Mouse (Mus musculus) megakaryocyte, embryonic 14.5 days (primary cell): ENCODE measurements at regions not wholly inside any gene's neighbourhood (a gene's known extent, or its start where the extent isn't known, plus 50 kb on each side); places are given as distances from the start of the nearest gene placed in this dataset.

Source experiments
- FLI1 ChIP-seq: IDR thresholded peaks from 2 replicates; pipeline ENCODE4 v1.6.1; 2012; ENCODE audit warnings: low read length, inconsistent platforms, mixed read lengths
- GATA1 ChIP-seq: IDR thresholded peaks from 3 replicates; pipeline ENCODE4 v1.6.1; 2012; ENCODE audit warnings: mixed read lengths, low read length, inconsistent platforms, borderline replicate concordance

DNA sequence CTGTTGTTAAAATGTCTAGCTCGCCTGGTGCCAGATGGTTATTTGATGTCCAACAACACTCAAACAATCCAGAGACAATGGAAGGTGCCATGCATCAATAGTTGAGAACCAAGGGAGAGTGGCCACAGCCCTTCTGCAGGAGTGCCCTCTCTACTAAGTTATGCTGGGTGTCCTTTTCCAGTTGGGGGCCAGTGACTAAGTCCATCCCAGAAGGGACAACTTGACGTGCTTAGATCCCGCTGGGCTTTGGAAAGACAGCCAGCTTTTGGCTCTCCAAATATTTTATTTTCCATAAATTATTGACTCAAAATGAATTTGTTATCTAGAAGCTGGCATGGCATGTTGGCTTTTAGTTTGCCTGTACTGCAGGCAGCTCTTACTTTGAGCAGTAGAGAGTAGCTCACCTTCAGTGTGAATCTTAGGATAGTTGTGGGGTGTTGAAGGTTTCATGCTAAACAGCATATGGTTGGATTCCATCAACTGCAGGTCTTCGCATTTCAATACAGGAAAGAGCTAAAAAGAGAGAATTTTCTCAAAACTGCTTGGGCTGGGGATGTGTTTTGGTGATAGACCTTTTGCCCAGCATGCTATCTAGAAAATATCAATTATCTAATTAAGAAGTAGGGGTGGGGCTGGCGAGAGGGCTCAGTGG, 120.8 kb upstream of the Cpsf6 start:
- TF ChIP-seq GATA1 (no peak), FLI1 (no peak)
